Mouse (Mus musculus): ENCODE measurements around the gene Hscb. TPM values are rescaled to one million over a fixed set of nuclear protein-coding genes. Genes with fewer than 3 reads are reported as not detected.

Hscb gene
- polyA plus RNA-seq (2014; fragmentation: Illumina TruSeq; extraction: RNeasy Lipid Tissue Mini Kit (QIAGEN cat#74804); ENCODE audit: low read depth, low replicate concordance): 25.8 TPM

DNA sequence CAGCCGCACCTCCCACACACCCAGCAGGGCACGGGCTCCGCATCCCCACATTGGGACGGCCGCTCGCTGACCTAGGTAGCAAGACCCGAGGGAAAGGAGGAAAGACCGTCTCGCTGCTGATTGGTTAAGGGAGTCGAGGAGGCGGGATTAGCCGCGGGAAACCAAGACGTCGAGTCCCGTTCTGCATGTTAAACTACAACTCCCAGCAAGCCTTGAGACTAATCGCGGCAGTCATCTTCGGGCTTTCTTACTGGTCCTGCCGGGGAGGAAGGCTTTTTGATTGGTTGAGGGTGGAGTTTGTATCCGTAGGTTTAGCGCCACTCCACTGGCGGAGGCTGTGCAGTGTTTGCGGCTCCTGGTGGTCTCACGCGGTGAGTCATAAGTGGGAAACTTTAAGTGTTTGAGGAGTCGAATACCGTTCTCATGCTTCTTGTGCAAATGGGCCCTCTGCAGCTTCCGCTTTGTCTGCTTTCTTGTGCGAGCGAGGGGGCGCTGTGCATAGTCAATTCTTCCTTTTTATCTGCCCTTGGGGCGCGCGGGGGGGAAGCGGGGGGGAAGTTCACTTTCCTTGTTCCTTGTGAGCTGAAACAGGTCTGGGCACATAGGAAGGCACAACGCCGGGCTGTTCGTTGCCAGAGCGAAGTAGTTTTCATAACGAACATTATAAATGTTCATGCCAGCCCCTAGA is at the start of gene Hscb, which contains the start of gene Chek2:
TSS of gene Hscb (minus strand) at position 100 of the 688 bp plus-strand sequence.
TSS of gene Chek2 (plus strand) at position 302 of the 688 bp plus-strand sequence.

DNA sequence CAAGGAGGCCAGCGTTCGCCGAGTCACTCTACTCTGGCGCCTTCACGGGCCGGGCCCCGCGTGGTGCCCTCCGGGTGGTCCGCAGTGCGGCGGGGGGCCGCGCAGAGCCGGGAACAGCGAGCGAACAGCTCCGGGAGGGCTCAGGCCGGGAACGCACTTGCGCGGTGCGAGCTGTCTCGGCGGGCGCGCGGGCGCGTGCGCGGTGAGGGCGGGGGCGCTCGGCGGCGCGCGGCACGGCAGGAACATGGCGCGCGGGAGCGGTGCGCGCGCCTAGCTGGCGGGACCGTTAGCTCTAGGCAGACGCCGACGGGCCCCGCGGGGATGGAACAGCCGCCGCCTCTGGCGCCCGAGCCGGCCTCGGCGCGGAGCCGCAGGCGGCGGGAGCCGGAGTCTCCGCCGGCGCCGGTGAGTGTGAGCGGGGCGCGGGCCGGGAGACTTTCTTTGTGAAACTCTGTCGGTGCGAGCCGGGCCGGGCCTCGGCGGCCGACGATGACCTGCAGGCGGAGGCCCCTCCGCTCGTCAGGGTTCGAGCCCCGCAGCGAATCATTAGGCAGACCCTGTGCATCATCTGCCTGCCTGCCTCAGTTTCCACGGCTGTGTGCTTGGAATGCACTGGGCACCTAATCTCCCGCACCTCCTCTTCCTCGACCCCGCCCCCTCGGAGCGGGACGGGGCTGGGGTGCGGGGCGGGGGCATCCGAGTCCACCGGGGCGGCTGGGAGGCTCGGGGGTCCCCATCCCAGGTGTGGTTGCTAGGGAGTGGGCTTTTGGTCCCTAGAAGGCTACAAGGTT is 40.2 kb upstream of the Hscb start, which contains the start of gene Ttc28:
TSS of gene Ttc28 (plus strand) at position 220 of the 791 bp plus-strand sequence.

DNA sequence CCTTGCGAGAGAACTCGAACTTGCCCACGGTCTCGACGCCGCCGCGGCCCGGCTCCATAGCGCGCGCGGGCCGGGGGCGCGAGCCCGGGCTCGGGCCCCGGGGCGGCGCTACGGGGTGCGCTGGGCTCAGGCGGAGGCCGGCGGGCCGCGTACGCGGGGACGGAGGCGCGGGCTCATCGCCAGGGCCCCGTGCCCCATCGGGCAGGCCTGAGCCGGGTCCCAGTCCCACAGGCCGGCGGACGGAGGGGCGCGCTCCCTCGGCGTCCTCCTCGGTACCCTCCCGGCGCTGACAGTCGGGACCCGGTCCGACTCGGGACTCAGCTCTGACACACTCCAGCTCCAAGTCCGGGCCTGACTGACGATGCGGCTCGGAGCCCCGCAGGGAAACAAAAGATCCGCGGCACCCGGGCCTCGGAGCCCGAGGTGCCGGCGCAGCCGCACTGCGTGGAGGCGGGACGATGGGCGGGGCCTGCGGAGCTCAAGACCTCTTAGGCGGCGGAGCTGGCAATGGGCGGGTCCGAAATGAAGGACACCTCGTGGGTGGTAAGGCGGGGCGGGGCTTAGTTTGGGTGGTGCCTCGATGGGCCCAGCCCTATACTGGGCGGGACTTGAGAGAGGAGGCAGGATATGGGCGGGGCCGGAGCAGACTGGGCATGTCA is 29.8 kb downstream of the Hscb start, which contains the start of gene Ulk1:
TSS of gene Ulk1 (minus strand) at position 431 of the 659 bp plus-strand sequence.

GRCm38 (mm10) chr5:110779998-110780760 is 59.4 kb downstream of the Hscb start, which contains the start of gene Pus1:
TSS of gene Pus1 (minus strand) at chr5:110780659.

Other genes with a start within 250 kb of the Hscb start
- gene Noc4l, start 186.4 kb downstream of the Hscb start, polyA plus RNA-seq (2014; fragmentation: Illumina TruSeq; extraction: RNeasy Lipid Tissue Mini Kit (QIAGEN cat#74804); ENCODE audit: low read depth, low replicate concordance): 11.9 TPM
- 10.6 TPM for gene Ddx51, start 186.3 kb downstream of the Hscb start, polyA plus RNA-seq (2014; fragmentation: Illumina TruSeq; extraction: RNeasy Lipid Tissue Mini Kit (QIAGEN cat#74804); ENCODE audit: low read depth, low replicate concordance)
- gene Ep400, start 69.1 kb downstream of the Hscb start, polyA plus RNA-seq (2014; fragmentation: Illumina TruSeq; extraction: RNeasy Lipid Tissue Mini Kit (QIAGEN cat#74804); ENCODE audit: low read depth, low replicate concordance): 25.6 TPM
- gene Pus1, start 59.1 kb downstream of the Hscb start, polyA plus RNA-seq (2014; fragmentation: Illumina TruSeq; extraction: RNeasy Lipid Tissue Mini Kit (QIAGEN cat#74804); ENCODE audit: low read depth, low replicate concordance): 16.3 TPM
- 30.5 TPM for gene Ulk1, start 29.7 kb downstream of the Hscb start, polyA plus RNA-seq (2014; fragmentation: Illumina TruSeq; extraction: RNeasy Lipid Tissue Mini Kit (QIAGEN cat#74804); ENCODE audit: low read depth, low replicate concordance)
- 9.3 TPM for gene Chek2, start 202 bp upstream of the Hscb start, polyA plus RNA-seq (2014; fragmentation: Illumina TruSeq; extraction: RNeasy Lipid Tissue Mini Kit (QIAGEN cat#74804); ENCODE audit: low read depth, low replicate concordance)
- gene Ttc28, start 40.0 kb upstream of the Hscb start, polyA plus RNA-seq (2014; fragmentation: Illumina TruSeq; extraction: RNeasy Lipid Tissue Mini Kit (QIAGEN cat#74804); ENCODE audit: low read depth, low replicate concordance): 10.7 TPM